Mouse (Mus musculus): Measurements from ENCODE around the gene Sh3rf3. TPM values are rescaled to one million over a fixed set of nuclear protein-coding genes. Genes with fewer than 3 reads are reported as not detected.

Gene Sh3rf3
- polyA plus RNA-seq, 1 experiment from 2014 or later = 0.43 TPM

DNA sequence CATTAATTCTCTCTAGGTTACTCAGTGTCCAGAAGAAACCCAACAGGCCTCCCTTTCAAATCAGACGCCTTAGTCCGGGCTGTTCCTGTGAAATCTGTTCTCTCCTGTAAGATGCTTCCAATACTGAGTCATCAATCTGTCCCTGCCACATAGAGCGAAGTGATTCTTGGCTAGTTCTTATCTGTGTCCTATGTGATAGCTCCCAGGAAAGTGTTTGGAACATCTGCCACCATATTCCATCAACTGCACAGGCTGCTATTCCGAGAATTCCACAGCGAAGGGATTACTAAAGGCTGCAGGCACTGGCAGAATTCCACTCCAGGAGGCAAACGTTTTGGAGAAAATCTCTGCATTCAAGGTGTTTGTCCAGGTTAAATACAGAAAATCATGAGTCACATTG lies 314.5 kb downstream of the Sh3rf3 start:
- 68% methylated on average over 6 of the region's 6 CpGs for WGBS
- no peak overlapping the region for H3K4me2 ChIP-seq (replicated peaks)
- H3K9me3 ChIP-seq = no peaks in the 10 kb centered on the region
- no peaks in the 10 kb centered on the region for H3K27me3 ChIP-seq (replicated peaks)
- H3K9ac ChIP-seq = no peak overlapping the region
- no peak overlapping the region for H3K4me3 ChIP-seq (replicated peaks)
- H3K4me1 ChIP-seq (replicated peaks) = 0 out of 2 replicates have a peak, but pooled peaks cover 3% of the 10 kb centered on the region
- H3K36me3 ChIP-seq = no peaks in the 10 kb centered on the region
- no peak for ATAC-seq
- no peak overlapping the region for H3K27ac ChIP-seq

DNA sequence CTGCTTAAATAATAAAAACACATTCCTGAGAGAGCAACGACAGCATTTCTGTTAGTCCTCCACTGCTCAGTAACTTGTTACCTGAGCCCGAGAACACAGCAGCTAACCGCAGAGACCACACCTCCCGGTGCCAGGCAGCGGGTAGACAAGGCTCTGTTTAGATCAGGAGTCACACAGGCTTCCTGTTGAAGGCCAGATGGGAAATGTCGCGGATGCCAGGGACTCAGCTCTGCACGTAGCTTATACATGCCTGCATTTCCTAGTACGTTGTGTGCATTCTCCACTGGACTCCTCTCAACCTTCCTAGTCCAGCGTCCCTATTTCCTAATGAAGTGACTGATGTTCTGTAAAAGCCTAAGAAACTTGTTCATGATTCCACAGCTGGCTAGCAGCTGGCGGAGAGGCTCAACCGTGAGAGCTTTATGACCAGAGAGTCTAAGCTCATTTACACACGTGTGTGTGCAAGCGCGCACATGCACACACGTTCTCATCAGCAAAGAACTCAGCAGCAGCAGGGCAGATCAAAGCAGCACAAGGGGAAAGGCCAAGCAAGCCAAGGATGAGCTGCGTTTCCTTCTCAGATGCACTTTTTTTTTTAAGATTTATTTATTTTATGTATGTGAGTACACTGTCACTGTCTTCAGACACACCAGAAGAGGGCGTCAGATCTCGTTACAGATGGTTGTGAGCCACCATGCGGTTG lies 318.9 kb downstream of the Sh3rf3 start:
- H3K4me2 ChIP-seq (replicated peaks) = no peak overlapping the region
- H3K4me1 ChIP-seq (replicated peaks) = 0 out of 2 replicates have a peak, but pooled peaks cover 3% of the 10 kb centered on the region
- H3K9me3 ChIP-seq = no peaks in the 10 kb centered on the region
- no peaks in the 10 kb centered on the region for H3K27me3 ChIP-seq (replicated peaks)
- WGBS = 44% methylated on average over 20 of the region's 20 CpGs
- H3K36me3 ChIP-seq = no peaks in the 10 kb centered on the region
- ATAC-seq = peak; percentile 39; the same call in 1 of the 2 replicates
- H3K27ac ChIP-seq = no peak overlapping the region
- H3K9ac ChIP-seq = no peak overlapping the region
- no peak overlapping the region for H3K4me3 ChIP-seq (replicated peaks)

DNA sequence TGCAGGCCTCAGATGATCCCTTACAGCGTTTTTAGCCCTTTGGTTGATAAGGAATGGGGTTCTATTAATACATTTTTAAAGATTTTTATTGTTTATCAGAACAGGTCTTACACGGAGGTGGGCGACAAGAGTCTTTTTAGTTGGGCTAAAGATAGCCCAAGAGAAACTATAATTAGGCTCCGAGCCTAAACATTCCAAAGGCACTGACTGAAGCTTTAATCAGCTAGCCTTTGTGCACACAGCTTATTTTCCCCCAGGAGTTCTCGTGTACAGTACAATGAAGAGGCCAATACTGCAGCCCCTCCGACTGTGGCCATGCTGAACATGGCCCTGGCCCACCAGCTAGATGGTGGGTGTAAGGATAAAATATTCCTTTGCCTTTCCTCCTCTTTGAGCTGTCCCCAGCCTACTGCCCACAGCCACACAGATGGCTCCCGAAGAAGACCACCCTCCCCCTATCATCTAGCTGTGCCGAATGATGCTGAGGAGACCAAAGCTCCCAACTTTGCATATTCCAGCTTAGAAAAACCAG lies 320.4 kb downstream of the Sh3rf3 start:
- H3K4me1 ChIP-seq (replicated peaks) = 0 out of 2 replicates have a peak, but pooled peaks cover 3% of the 10 kb centered on the region
- no peak overlapping the region for H3K27ac ChIP-seq
- H3K4me3 ChIP-seq (replicated peaks) = no peak overlapping the region
- H3K27me3 ChIP-seq (replicated peaks) = no peaks in the 10 kb centered on the region
- no peak overlapping the region for H3K4me2 ChIP-seq (replicated peaks)
- WGBS = 69% methylated on average over 8 of the region's 8 CpGs
- H3K36me3 ChIP-seq = no peaks in the 10 kb centered on the region
- H3K9ac ChIP-seq = no peak overlapping the region
- H3K9me3 ChIP-seq = no peaks in the 10 kb centered on the region
- no peak for ATAC-seq

DNA sequence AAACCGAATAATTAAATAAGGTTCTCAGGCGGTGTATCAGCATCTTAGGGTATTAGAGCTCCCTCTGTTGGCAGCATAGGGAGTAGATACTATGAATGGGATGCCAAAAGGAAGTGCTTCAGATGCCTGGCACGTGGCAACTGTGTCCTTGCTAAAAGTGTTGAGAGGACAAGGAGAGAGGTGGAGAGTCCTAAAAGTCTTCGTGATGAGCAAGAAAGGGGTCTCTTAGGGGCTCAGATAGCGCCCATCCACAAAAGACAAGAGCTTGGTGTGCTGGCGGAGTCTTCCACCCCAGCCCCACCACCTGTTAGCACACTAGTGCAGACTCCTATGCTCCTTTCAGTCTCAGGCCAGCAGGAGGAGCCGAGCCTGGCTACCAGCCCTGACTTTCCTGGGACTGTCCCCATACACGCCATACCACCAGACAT lies 336.8 kb downstream of the Sh3rf3 start:
- Histone ChIP-seq H3K36me3 (no peaks in the 10 kb centered on the region), H3K4me2 (replicated peaks) (0 out of 2 replicates have a peak overlapping the region, but pooled peaks have one; percentile 17), H3K27ac (no peak overlapping the region), H3K9me3 (no peaks in the 10 kb centered on the region), H3K4me1 (replicated peaks) (no peaks in the 10 kb centered on the region), H3K9ac (no peak overlapping the region), H3K27me3 (replicated peaks) (peaks cover 2% of the 10 kb centered on the region; the same call in 1 of the 2 replicates), H3K4me3 (replicated peaks) (no peak overlapping the region)
- WGBS = 32% methylated on average over 8 of the region's 8 CpGs
- no peak; the same call in 1 of the 2 replicates for ATAC-seq

DNA sequence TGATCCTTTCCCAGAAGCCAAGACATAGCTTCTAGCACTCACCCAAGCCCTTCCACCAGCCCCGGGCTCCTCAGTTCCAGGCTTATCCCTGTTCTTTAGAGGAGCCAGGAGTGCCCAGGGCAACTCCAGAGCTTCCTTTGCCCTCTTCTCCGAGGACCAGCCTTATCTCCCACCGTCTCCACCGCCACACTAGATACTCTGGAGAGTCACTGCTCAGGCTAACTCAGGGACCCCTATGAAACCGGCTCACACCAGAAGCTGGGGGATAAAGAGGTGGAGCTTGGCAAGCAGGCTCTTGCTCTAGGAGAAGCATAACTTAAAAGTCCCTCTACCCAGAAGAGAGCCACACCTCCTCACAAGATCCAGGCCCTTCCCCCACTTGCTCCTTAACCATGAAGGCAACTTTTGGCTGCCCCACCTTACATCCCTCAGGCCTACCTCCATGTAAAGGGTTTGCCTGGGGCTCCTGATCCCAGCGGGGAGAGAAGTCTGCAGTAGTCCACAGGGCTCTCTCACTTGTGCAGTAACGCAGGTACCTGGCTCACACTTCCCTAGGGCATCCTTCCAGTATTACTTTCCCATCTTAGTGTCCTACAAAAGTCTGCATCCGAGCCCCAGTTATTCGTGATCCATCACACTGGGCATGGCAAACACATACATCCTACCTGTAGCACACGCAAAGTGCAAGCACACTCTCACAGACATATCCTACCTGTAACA lies 337.9 kb downstream of the Sh3rf3 start:
- ATAC-seq = no peak
- Histone ChIP-seq H3K4me2 (replicated peaks) (no peak overlapping the region), H3K27ac (no peak overlapping the region), H3K4me3 (replicated peaks) (no peak overlapping the region), H3K27me3 (replicated peaks) (peaks cover 2% of the 10 kb centered on the region; the same call in 1 of the 2 replicates), H3K4me1 (replicated peaks) (no peaks in the 10 kb centered on the region), H3K9ac (no peak overlapping the region), H3K9me3 (no peaks in the 10 kb centered on the region), H3K36me3 (no peaks in the 10 kb centered on the region)
- WGBS = 87% methylated on average over 10 of the region's 10 CpGs

DNA sequence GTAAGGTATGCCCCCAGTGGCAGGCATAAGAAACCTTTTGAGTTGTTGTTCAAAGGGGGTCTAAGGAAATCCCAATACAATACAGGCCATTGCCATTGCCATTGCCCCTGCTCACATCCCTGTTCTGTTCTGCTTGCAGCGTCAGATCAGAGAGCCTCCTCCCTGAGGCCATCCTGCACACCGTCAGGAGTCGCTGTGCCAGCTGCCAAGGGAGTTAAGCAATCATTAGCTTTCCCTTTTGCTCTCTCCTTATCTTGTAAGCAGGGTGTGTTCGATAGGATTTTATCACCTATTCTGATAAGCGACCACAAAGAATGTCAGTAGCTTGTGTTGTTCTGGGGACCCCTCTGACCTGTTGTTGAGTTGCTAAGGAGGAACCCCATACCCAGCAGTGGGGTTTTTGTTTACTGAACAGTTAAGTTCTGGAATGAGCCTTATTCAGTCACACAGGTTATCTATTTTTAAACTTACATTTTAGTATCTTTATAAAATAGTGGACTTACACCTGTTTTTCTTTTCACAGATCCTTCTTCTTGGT lies 339.5 kb downstream of the Sh3rf3 start:
- Histone ChIP-seq H3K9ac (no peak overlapping the region), H3K4me3 (replicated peaks) (no peak overlapping the region), H3K27ac (no peak overlapping the region), H3K4me1 (replicated peaks) (no peaks in the 10 kb centered on the region), H3K4me2 (replicated peaks) (no peak overlapping the region), H3K27me3 (replicated peaks) (peaks cover 2% of the 10 kb centered on the region; the same call in 1 of the 2 replicates), H3K9me3 (no peaks in the 10 kb centered on the region), H3K36me3 (no peaks in the 10 kb centered on the region)
- WGBS = 45% methylated on average over 5 of the region's 5 CpGs
- ATAC-seq = peak; percentile 72

DNA sequence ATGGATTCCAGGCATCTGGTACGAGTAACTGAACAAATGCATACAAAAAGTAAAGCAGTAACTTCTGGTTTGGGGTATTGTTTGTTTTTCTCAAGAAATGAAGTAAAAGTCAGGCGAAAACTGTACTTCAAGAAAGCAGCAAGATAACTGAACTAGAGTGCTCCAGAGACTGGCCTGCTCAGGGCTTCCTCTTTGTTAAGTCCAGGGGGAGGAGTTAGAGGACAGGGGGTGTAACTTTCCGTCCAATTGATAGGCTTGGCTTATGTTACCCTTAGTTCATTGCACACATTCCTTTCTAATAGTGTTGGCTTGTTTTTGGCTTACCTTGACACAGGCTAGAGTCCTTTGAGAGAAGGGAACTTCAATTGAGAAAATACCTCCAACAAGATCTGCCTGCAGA lies 345.5 kb downstream of the Sh3rf3 start:
- Histone ChIP-seq H3K9me3 (no peaks in the 10 kb centered on the region), H3K4me2 (replicated peaks) (no peak overlapping the region), H3K27ac (no peak overlapping the region), H3K36me3 (no peaks in the 10 kb centered on the region), H3K27me3 (replicated peaks) (no peaks in the 10 kb centered on the region), H3K4me1 (replicated peaks) (no peaks in the 10 kb centered on the region), H3K9ac (no peak overlapping the region), H3K4me3 (replicated peaks) (no peak overlapping the region)
- 84% methylated on average over 3 of the region's 3 CpGs for WGBS
- ATAC-seq = no peak

DNA sequence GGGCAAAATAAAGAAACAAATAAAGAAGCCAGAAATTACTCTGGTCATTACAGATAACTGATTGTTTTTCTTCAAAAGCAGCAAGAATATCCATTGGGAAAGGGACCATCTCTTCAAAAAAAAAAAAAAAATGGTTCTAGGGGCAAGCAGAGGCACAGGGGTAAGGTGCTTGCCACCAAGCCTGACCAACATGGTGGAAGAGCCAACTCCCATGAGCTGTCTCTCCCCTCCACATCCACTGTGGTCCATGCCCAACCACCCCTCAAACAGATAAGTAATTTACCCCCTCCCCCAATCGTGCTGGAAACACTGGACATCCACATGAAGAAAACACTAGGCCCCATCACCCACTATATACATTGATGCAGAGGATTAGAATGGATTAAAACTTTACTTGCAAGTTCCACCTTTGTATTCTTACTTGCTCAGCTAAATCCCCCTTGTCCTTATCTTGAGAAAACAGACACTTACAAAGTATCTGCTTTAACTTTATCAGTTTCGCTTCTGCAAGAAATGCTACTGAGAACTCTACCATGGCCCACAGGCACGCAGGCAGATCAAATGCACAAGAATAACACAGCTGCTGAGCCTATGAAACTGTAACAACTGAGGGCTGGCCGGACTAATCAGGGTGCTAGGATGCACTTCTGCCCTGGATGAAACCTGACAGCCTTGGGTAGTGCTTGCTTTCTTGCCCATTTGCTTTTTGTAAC lies 349.2 kb downstream of the Sh3rf3 start:
- 65% methylated on average over 4 of the region's 4 CpGs for WGBS

DNA sequence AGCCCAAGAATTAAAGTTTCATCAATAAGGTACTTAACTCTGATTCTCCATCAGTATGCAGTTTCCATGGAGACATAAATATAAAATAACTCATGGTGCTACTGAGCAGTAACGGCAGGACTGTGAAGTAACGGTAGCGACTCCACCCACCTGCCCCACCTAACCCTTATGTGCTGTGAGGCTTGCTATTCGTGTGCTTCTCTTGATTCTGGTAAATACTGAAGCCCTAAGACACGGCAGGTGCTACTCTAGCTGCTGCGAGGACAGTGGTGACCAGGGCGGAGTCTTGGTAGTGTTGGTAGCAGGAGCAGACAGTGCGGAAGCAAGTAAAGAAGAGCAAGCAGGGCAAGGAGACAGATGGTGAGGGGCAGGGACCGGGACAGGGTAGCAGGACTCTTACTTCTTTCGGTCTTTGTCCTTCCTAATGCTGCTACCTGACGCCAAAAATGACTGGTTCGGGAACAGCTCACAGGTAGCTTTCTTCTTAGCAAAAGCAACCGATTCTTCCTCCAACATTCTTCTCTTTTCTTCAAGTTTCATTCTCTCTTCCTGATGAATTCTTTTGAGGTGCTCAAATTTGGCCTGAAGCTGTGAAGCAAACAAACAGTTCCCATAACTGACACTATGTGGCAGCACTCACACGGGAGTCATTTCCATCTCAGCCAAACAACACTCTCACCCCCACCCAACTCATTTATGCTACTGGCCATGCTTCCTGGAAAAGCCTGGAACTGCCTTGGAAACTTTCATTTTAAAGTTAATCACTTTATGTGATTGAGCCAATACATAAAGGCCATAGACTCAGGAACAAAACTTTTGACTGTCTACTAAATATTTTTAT lies 353.2 kb downstream of the Sh3rf3 start:
- Histone ChIP-seq H3K36me3 (no peaks in the 10 kb centered on the region), H3K27me3 (replicated peaks) (no peaks in the 10 kb centered on the region), H3K27ac (no peak overlapping the region), H3K4me2 (replicated peaks) (no peak overlapping the region), H3K4me3 (replicated peaks) (no peak overlapping the region), H3K9me3 (no peaks in the 10 kb centered on the region), H3K9ac (no peak overlapping the region), H3K4me1 (replicated peaks) (no peaks in the 10 kb centered on the region)
- ATAC-seq = peak; percentile 62; the same call in 1 of the 2 replicates
- 69% methylated on average over 14 of the region's 14 CpGs for WGBS

More for the DNA sequence above, 349.2 kb downstream of the Sh3rf3 start:
- Histone ChIP-seq H3K36me3 (no peaks in the 10 kb centered on the region), H3K27ac (no peak overlapping the region), H3K9ac (no peak overlapping the region), H3K27me3 (replicated peaks) (no peaks in the 10 kb centered on the region), H3K4me2 (replicated peaks) (no peak overlapping the region), H3K4me1 (replicated peaks) (no peaks in the 10 kb centered on the region), H3K9me3 (no peaks in the 10 kb centered on the region), H3K4me3 (replicated peaks) (no peak overlapping the region)
- no peak for ATAC-seq

DNA sequence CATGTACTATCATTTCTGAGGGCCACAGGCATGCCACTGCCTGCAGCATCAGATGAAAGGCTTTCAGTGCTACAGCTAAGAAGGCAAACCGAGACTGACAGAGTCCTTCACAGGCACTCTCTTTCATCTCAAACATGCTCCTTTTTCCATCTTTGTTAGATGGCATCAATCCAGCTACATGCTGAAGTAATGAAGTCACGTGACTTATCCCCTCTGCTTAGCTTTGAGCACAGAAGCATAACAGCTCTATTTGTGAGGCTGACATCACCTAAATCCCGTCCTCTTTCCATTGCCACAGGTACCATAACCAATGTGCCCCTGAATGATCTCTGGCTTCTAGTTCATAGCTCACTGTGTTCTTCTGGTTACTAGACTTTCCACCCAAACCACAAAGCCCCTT lies 357.9 kb downstream of the Sh3rf3 start:
- no peak overlapping the region for H3K9ac ChIP-seq
- H3K27ac ChIP-seq = no peak overlapping the region
- H3K4me3 ChIP-seq (replicated peaks) = no peak overlapping the region
- ATAC-seq = no peak
- no peaks in the 10 kb centered on the region for H3K27me3 ChIP-seq (replicated peaks)
- no peaks in the 10 kb centered on the region for H3K36me3 ChIP-seq
- H3K4me2 ChIP-seq (replicated peaks) = no peak overlapping the region
- no peaks in the 10 kb centered on the region for H3K9me3 ChIP-seq
- WGBS = 86% methylated on average over 3 of the region's 3 CpGs
- H3K4me1 ChIP-seq (replicated peaks) = no peaks in the 10 kb centered on the region

DNA sequence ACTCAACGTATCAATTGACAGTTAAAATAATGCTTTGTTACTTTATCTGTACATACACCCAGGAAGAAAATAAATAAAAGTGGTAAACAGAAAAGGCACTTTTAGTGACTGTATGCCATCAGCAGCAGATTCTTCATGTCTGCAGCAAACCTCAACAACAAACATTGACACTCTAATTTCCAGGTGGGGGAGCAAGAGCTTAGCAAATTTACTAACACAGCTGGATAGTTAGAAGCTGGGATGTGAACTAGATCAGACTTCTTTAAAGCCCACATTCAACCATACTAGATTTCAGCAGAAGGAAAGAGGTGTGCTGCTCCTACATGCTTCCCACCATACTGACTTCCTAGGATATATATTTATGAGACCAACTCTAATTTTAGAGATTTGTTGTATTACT lies 359.4 kb downstream of the Sh3rf3 start:
- no peak overlapping the region for H3K27ac ChIP-seq
- no peak overlapping the region for H3K9ac ChIP-seq
- WGBS = 77% methylated on average over 1 of the region's 1 CpGs
- no peaks in the 10 kb centered on the region for H3K27me3 ChIP-seq (replicated peaks)
- no peaks in the 10 kb centered on the region for H3K4me1 ChIP-seq (replicated peaks)
- H3K9me3 ChIP-seq = no peaks in the 10 kb centered on the region
- no peak overlapping the region for H3K4me3 ChIP-seq (replicated peaks)
- no peak for ATAC-seq
- no peak overlapping the region for H3K4me2 ChIP-seq (replicated peaks)
- no peaks in the 10 kb centered on the region for H3K36me3 ChIP-seq
